Mouse (Mus musculus) R1 (cell line): ENCODE results near the gene 1700042G07Rik.
"Not testable (repeated sequence)": the region's sequence is repeated elsewhere in the genome, so short reads cannot be mapped to it uniquely, and the experiment has no call there.

Experiments used
- DNase-seq: peaks from one replicate; pipeline ENCODE4 v3.0.0-alpha.2; 2018; ENCODE audit warnings: low read depth, low spot score

The 1700042G07Rik gene

GRCm38 (mm10) chr4:116208891-116209290, 35.7 kb downstream of the 1700042G07Rik start:
- DNase-seq: peak; percentile 71

- DNase-seq: peak; percentile 25
Measured at GRCm38 (mm10) chr4:116215895-116216605, 42.9 kb downstream of the 1700042G07Rik start.

GRCm38 (mm10) chr4:116217046-116217445, 43.9 kb downstream of the 1700042G07Rik start:
- no peak for DNase-seq

- not testable (repeated sequence) for DNase-seq
Measured at GRCm38 (mm10) chr4:116217661-116218060, 44.5 kb downstream of the 1700042G07Rik start.

- no peak for DNase-seq
Measured at GRCm38 (mm10) chr4:116219056-116219455, 45.9 kb downstream of the 1700042G07Rik start.

- peak; percentile 10 for DNase-seq
Measured at GRCm38 (mm10) chr4:116220071-116220650, 47.0 kb downstream of the 1700042G07Rik start.

GRCm38 (mm10) chr4:116220780-116221139, 47.6 kb downstream of the 1700042G07Rik start:
- no peak for DNase-seq

- peak; percentile 99 for DNase-seq
Measured at GRCm38 (mm10) chr4:116221140-116221851, 48.1 kb downstream of the 1700042G07Rik start, which contains the start of gene Pik3r3. Gene Pik3r3, plus strand, starts transcription at chr4:116221618.

- peak; percentile 17 for DNase-seq
Measured at GRCm38 (mm10) chr4:116221996-116222842, 49.0 kb downstream of the 1700042G07Rik start.

- DNase-seq: no peak
Measured at GRCm38 (mm10) chr4:116222843-116223119, 49.6 kb downstream of the 1700042G07Rik start.
